Mouse (Mus musculus): Measurements from ENCODE around the gene Gm17018.

GRCm38 (mm10) chr19:45515341-45515740, 45.1 kb upstream of the Gm17018 start:
- TF ChIP-seq CTCF (IDR thresholded peaks at IDR 0.05) (no peak), EP300 (IDR thresholded peaks at IDR 0.05; ENCODE audit: insufficient read depth, low read depth, low read length) (no peak)

All from heart, adult 2 months (tissue).